Mouse (Mus musculus) CD4-positive, CD25-positive, alpha-beta regulatory T cell, adult 2 months (primary cell): ENCODE results near the gene Hexim1.

Experiments
- DNase-seq: peaks from one replicate; pipeline ENCODE4 v3.0.0-alpha.2; 2012; ENCODE audit warnings: low read depth, low spot score

Hexim1 gene

GRCm38 (mm10) chr11:103149771-103150170, 33.7 kb downstream of the Hexim1 start:
- no peak for DNase-seq

GRCm38 (mm10) chr11:103158621-103159478, 42.8 kb downstream of the Hexim1 start:
- peak; percentile 96 for DNase-seq

- no peak for DNase-seq
Observed at GRCm38 (mm10) chr11:103160738-103161137, 44.7 kb downstream of the Hexim1 start.

- DNase-seq: no peak
Observed at GRCm38 (mm10) chr11:103161449-103161848, 45.4 kb downstream of the Hexim1 start.

GRCm38 (mm10) chr11:103162132-103162531, 46.1 kb downstream of the Hexim1 start:
- peak; percentile 73 for DNase-seq

- DNase-seq: peak; percentile 36
Observed at GRCm38 (mm10) chr11:103164391-103164790, 48.4 kb downstream of the Hexim1 start.

- DNase-seq: peak; percentile 90
Observed at GRCm38 (mm10) chr11:103168690-103169390, 52.8 kb downstream of the Hexim1 start.
